Mouse (Mus musculus): ENCODE results near the gene Rps2. TPM values are rescaled to one million over a fixed set of nuclear protein-coding genes. Genes with fewer than 3 reads are reported as not detected.

The Rps2 gene
- polyA plus RNA-seq, 1 experiment from 2014 or later, result 1,116 TPM

GRCm38 (mm10) chr17:24752415-24753394 lies 34.8 kb downstream of the Rps2 start, which contains the start of gene Hs3st6:
Gene Hs3st6, plus strand, starts transcription at chr17:24752988.
- peak within 1 kb of the TSS; percentile 56 for H3K4me3 ChIP-seq
- no peaks in the 10 kb centered on the region for H3K9me3 ChIP-seq
- H3K36me3 ChIP-seq, result no peaks in the 10 kb centered on the region
- H3K27ac ChIP-seq, result no peak within 1 kb of the TSS
- peak within 1 kb of the TSS; percentile 31 for H3K9ac ChIP-seq
- H3K4me1 ChIP-seq, result peaks cover 17% of the 10 kb centered on the region
- WGBS, result 1% methylated on average over 78 of the region's 82 CpGs
- ATAC-seq (ENCODE audit: insufficient number of reproducible peaks, insufficient read depth, low FRiP score, low TSS enrichment), result peak; percentile 85
- H3K4me2 ChIP-seq (replicated peaks), result peak within 1 kb of the TSS; percentile 98
- peaks cover 63% of the 10 kb centered on the region for H3K27me3 ChIP-seq

DNA sequence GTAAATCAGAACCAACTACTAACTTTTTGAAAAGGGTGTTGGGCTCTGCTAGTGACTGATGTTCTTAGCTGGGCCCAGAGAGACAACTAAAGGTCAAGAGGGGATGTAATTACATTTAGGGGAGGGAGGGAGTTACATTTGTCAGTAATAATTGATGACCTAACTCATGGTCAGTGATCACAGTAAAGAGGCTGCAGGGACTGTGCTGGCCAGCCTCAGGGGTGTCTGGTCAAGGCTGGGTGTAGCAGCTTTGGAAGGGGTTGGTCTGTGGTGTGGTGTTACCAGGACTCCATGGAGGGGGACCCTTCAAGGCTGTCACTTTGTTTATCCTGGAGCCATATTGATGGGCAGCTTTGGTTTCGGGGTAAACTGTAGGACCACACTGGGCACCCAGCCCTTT lies 39.5 kb downstream of the Rps2 start:
- WGBS, result 90% methylated on average over 1 of the region's 1 CpGs
- Histone ChIP-seq H3K36me3 (no peaks in the 10 kb centered on the region), H3K4me2 (replicated peaks) (no peak overlapping the region), H3K9ac (no peak overlapping the region), H3K27ac (no peak overlapping the region), H3K4me3 (no peak overlapping the region), H3K4me1 (peaks cover 27% of the 10 kb centered on the region), H3K27me3 (peaks cover 36% of the 10 kb centered on the region), H3K9me3 (no peaks in the 10 kb centered on the region)
- ATAC-seq (ENCODE audit: insufficient number of reproducible peaks, insufficient read depth, low FRiP score, low TSS enrichment), result no peak

GRCm38 (mm10) chr17:24761121-24761520 lies 43.2 kb downstream of the Rps2 start:
- H3K27me3 ChIP-seq, result no peaks in the 10 kb centered on the region
- H3K27ac ChIP-seq, result no peak overlapping the region
- no peaks in the 10 kb centered on the region for H3K9me3 ChIP-seq
- H3K4me3 ChIP-seq, result no peak overlapping the region
- no peak overlapping the region for H3K9ac ChIP-seq
- ATAC-seq (ENCODE audit: insufficient number of reproducible peaks, insufficient read depth, low FRiP score, low TSS enrichment), result no peak
- peaks cover 36% of the 10 kb centered on the region for H3K4me1 ChIP-seq
- 30% methylated on average over 5 of the region's 5 CpGs for WGBS
- no peaks in the 10 kb centered on the region for H3K36me3 ChIP-seq
- H3K4me2 ChIP-seq (replicated peaks), result no peak overlapping the region

- 0 out of 2 replicates have a peak overlapping the region, but pooled peaks have one; percentile 21 for H3K4me2 ChIP-seq (replicated peaks)
- peak; percentile 66 for ATAC-seq (ENCODE audit: insufficient number of reproducible peaks, insufficient read depth, low FRiP score, low TSS enrichment)
- H3K27ac ChIP-seq, result peak overlapping the region; percentile 85
- peaks cover 53% of the 10 kb centered on the region for H3K4me1 ChIP-seq
- H3K9me3 ChIP-seq, result no peaks in the 10 kb centered on the region
- H3K4me3 ChIP-seq, result no peak overlapping the region
- WGBS, result 34% methylated on average over 21 of the region's 22 CpGs
- H3K9ac ChIP-seq, result no peak overlapping the region
- no peaks in the 10 kb centered on the region; the same call in 1 of the 2 replicates for H3K27me3 ChIP-seq
- no peaks in the 10 kb centered on the region for H3K36me3 ChIP-seq
Observed at GRCm38 (mm10) chr17:24765016-24765905, 47.3 kb downstream of the Rps2 start.

DNA sequence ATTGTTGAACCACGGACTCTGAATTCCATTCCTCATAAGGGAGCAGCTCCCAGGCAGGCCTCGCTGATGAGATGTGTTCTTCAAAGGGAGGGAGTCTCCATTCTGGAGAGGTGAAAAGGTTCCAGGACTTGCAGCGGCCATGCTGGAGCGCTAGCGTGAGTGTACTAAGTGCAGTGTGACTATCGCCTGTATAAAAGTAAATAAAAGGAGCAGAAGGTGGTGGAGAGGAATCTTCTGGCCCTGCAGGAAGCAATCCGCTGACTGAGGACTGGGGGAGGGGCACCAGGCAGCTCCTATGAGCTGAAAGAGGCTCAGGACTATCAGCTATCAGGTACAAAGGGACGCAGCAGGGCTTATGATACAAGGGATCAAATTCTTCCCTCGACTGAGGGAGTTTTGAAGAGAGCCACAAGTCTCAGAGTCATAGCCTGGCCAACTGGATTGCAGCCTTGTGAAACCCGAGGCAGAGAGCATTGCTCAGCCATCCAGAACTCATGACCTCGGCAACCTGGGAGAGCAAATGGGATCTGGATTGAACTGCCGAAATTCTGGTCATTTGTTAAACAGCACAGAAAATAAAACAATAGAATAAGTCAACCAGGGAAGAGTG lies 48.5 kb downstream of the Rps2 start:
- 25% methylated on average over 12 of the region's 12 CpGs for WGBS
- H3K9ac ChIP-seq, result no peak overlapping the region
- H3K4me1 ChIP-seq, result peaks cover 47% of the 10 kb centered on the region
- H3K36me3 ChIP-seq, result no peaks in the 10 kb centered on the region
- H3K9me3 ChIP-seq, result no peaks in the 10 kb centered on the region
- no peaks in the 10 kb centered on the region; the same call in 1 of the 2 replicates for H3K27me3 ChIP-seq
- no peak overlapping the region for H3K4me3 ChIP-seq
- 0 out of 2 replicates have a peak overlapping the region, but pooled peaks have one; percentile 23 for H3K27ac ChIP-seq
- ATAC-seq (ENCODE audit: insufficient number of reproducible peaks, insufficient read depth, low FRiP score, low TSS enrichment), result no peak
- no peak overlapping the region for H3K4me2 ChIP-seq (replicated peaks)

- H3K9me3 ChIP-seq, result no peaks in the 10 kb centered on the region
- H3K9ac ChIP-seq, result no peak overlapping the region
- peaks cover 36% of the 10 kb centered on the region for H3K4me1 ChIP-seq
- H3K36me3 ChIP-seq, result no peaks in the 10 kb centered on the region
- 17% methylated on average over 3 of the region's 3 CpGs for WGBS
- no peak overlapping the region for H3K27ac ChIP-seq
- no peak overlapping the region for H3K4me2 ChIP-seq (replicated peaks)
- H3K27me3 ChIP-seq, result no peaks in the 10 kb centered on the region; the same call in 1 of the 2 replicates
- no peak overlapping the region for H3K4me3 ChIP-seq
- no peak for ATAC-seq (ENCODE audit: insufficient number of reproducible peaks, insufficient read depth, low FRiP score, low TSS enrichment)
Observed at GRCm38 (mm10) chr17:24769146-24769545, 51.2 kb downstream of the Rps2 start.

Other genes with a start within 250 kb of the Rps2 start
- 38.4 and 43.2 TPM in 2 replicates for gene E4f1, start 247.8 kb upstream of the Rps2 start, polyA plus RNA-seq (2016; fragmentation: Nextera tagmentation; extraction: Ambion mirVana)
- gene Pgp, start 247.7 kb upstream of the Rps2 start, polyA plus RNA-seq (2016; fragmentation: Nextera tagmentation; extraction: Ambion mirVana), result 52.3 and 54.9 TPM in 2 replicates
- 1.7 TPM in 1 of 2 replicates, not detected in the other for gene Bricd5, start 244.2 kb upstream of the Rps2 start, polyA plus RNA-seq (2016; fragmentation: Nextera tagmentation; extraction: Ambion mirVana)
- 32.8 and 35.0 TPM in 2 replicates for gene Mlst8, start 239.0 kb upstream of the Rps2 start, polyA plus RNA-seq (2016; fragmentation: Nextera tagmentation; extraction: Ambion mirVana)
- 7.3 and 7.5 TPM in 2 replicates for gene Caskin1, start 229.5 kb upstream of the Rps2 start, polyA plus RNA-seq (2016; fragmentation: Nextera tagmentation; extraction: Ambion mirVana)
- gene Traf7, start 190.2 kb upstream of the Rps2 start, polyA plus RNA-seq (2016; fragmentation: Nextera tagmentation; extraction: Ambion mirVana), result 98.5 and 103 TPM in 2 replicates
- gene Rab26, start 183.9 kb upstream of the Rps2 start, polyA plus RNA-seq (2016; fragmentation: Nextera tagmentation; extraction: Ambion mirVana), result 3.6 and 3.7 TPM in 2 replicates
- gene Pkd1, start 168.3 kb upstream of the Rps2 start, polyA plus RNA-seq (2016; fragmentation: Nextera tagmentation; extraction: Ambion mirVana), result 26.8 and 29.8 TPM in 2 replicates
- 72.8 and 82.0 TPM in 2 replicates for gene Tsc2, start 85.5 kb upstream of the Rps2 start, polyA plus RNA-seq (2016; fragmentation: Nextera tagmentation; extraction: Ambion mirVana)
- 26.2 and 26.9 TPM in 2 replicates for gene Nthl1, start 85.4 kb upstream of the Rps2 start, polyA plus RNA-seq (2016; fragmentation: Nextera tagmentation; extraction: Ambion mirVana)
- 59.6 and 60.6 TPM in 2 replicates for gene Slc9a3r2, start 67.8 kb upstream of the Rps2 start, polyA plus RNA-seq (2016; fragmentation: Nextera tagmentation; extraction: Ambion mirVana)
- gene Npw, start 59.7 kb upstream of the Rps2 start, polyA plus RNA-seq (2016; fragmentation: Nextera tagmentation; extraction: Ambion mirVana), result 0.35 and 0.76 TPM in 2 replicates
- gene Zfp598, start 48.4 kb upstream of the Rps2 start, polyA plus RNA-seq (2016; fragmentation: Nextera tagmentation; extraction: Ambion mirVana), result 23.5 and 25.4 TPM in 2 replicates
- 8.4 and 10.5 TPM in 2 replicates for gene Syngr3, start 28.2 kb upstream of the Rps2 start, polyA plus RNA-seq (2016; fragmentation: Nextera tagmentation; extraction: Ambion mirVana)
- gene Gfer, start 22.0 kb upstream of the Rps2 start, polyA plus RNA-seq (2016; fragmentation: Nextera tagmentation; extraction: Ambion mirVana), result 47.9 and 48.0 TPM in 2 replicates
- gene Noxo1, start 21.9 kb upstream of the Rps2 start, polyA plus RNA-seq (2016; fragmentation: Nextera tagmentation; extraction: Ambion mirVana), result 3.0 and 5.5 TPM in 2 replicates
- 93.9 and 94.2 TPM in 2 replicates for gene Tbl3, start 10.5 kb upstream of the Rps2 start, polyA plus RNA-seq (2016; fragmentation: Nextera tagmentation; extraction: Ambion mirVana)
- gene Rnf151, start 53 bp upstream of the Rps2 start, polyA plus RNA-seq (2016; fragmentation: Nextera tagmentation; extraction: Ambion mirVana), result 0.22 TPM in 1 of 2 replicates, not detected in the other
- gene Ndufb10, start 6.4 kb downstream of the Rps2 start, polyA plus RNA-seq (2016; fragmentation: Nextera tagmentation; extraction: Ambion mirVana), result 209 and 223 TPM in 2 replicates
- not detected in 2 replicates for gene Rpl3l, start 9.7 kb downstream of the Rps2 start, polyA plus RNA-seq (2016; fragmentation: Nextera tagmentation; extraction: Ambion mirVana)
- gene Msrb1, start 18.5 kb downstream of the Rps2 start, polyA plus RNA-seq (2016; fragmentation: Nextera tagmentation; extraction: Ambion mirVana), result 23.6 and 25.6 TPM in 2 replicates
- gene Hs3st6, start 34.9 kb downstream of the Rps2 start, polyA plus RNA-seq (2016; fragmentation: Nextera tagmentation; extraction: Ambion mirVana), result 9.2 and 10.7 TPM in 2 replicates
- gene Meiob, start 86.2 kb downstream of the Rps2 start, polyA plus RNA-seq (2016; fragmentation: Nextera tagmentation; extraction: Ambion mirVana), result not detected in 2 replicates
- gene Hagh, start 122.0 kb downstream of the Rps2 start, polyA plus RNA-seq (2016; fragmentation: Nextera tagmentation; extraction: Ambion mirVana), result 24.2 and 26.1 TPM in 2 replicates
- 21.3 and 23.2 TPM in 2 replicates for gene Fahd1, start 132.2 kb downstream of the Rps2 start, polyA plus RNA-seq (2016; fragmentation: Nextera tagmentation; extraction: Ambion mirVana)
- gene Igfals, start 147.9 kb downstream of the Rps2 start, polyA plus RNA-seq (2016; fragmentation: Nextera tagmentation; extraction: Ambion mirVana), result 0.22 and 0.28 TPM in 2 replicates
- gene Nubp2, start 168.2 kb downstream of the Rps2 start, polyA plus RNA-seq (2016; fragmentation: Nextera tagmentation; extraction: Ambion mirVana), result 49.7 and 53.6 TPM in 2 replicates
- gene Spsb3, start 168.5 kb downstream of the Rps2 start, polyA plus RNA-seq (2016; fragmentation: Nextera tagmentation; extraction: Ambion mirVana), result 43.3 and 43.8 TPM in 2 replicates
- 38.7 and 42.4 TPM in 2 replicates for gene Eme2, start 177.0 kb downstream of the Rps2 start, polyA plus RNA-seq (2016; fragmentation: Nextera tagmentation; extraction: Ambion mirVana)
- 99.6 and 107 TPM in 2 replicates for gene Mrps34, start 177.0 kb downstream of the Rps2 start, polyA plus RNA-seq (2016; fragmentation: Nextera tagmentation; extraction: Ambion mirVana)
- 44.8 and 46.1 TPM in 2 replicates for gene Nme3, start 178.4 kb downstream of the Rps2 start, polyA plus RNA-seq (2016; fragmentation: Nextera tagmentation; extraction: Ambion mirVana)
- 55.8 and 59.5 TPM in 2 replicates for gene Mapk8ip3, start 218.9 kb downstream of the Rps2 start, polyA plus RNA-seq (2016; fragmentation: Nextera tagmentation; extraction: Ambion mirVana)
- 270 and 277 TPM in 2 replicates for gene Jpt2, start 242.6 kb downstream of the Rps2 start, polyA plus RNA-seq (2016; fragmentation: Nextera tagmentation; extraction: Ambion mirVana)

Measured in embryonic facial prominence, embryonic 12.5 days (tissue).